Mouse (Mus musculus) stomach, embryonic 15.5 days (tissue): ENCODE measurements around the gene Epha6. TPM values are rescaled to one million over a fixed set of nuclear protein-coding genes. Genes with fewer than 3 reads are reported as not detected.

ENCODE experiments used
- ATAC-seq: fragments of 200-750 bp; cut with Nextera tagmentation; 2 replicates; pipeline ENCODE4 v1.8.0; 2017; ENCODE audit warnings: low read depth, moderate number of reproducible peaks, moderate TSS enrichment; ENCODE audit not compliant: insufficient read depth, low FRiP score
- H3K27ac ChIP-seq: fragments of 300-500 bp; sonication (generic); 2 replicates; pipeline ENCODE4 v1.5.1; 2015; ENCODE audit warnings: mild to moderate bottlenecking, inconsistent platforms
- H3K27me3 ChIP-seq: fragments of 300-500 bp; sonication (generic); replicated peaks from 2 replicates; pipeline ENCODE4 v1.6.1; 2015; ENCODE audit warnings: inconsistent platforms
- H3K36me3 ChIP-seq: fragments of 300-500 bp; sonication (generic); 2 replicates; pipeline ENCODE4 v1.6.1; 2015; ENCODE audit warnings: inconsistent platforms
- H3K4me1 ChIP-seq: fragments of 300-500 bp; sonication (generic); 2 replicates; pipeline ENCODE4 v1.6.1; 2015; ENCODE audit warnings: inconsistent platforms
- H3K4me2 ChIP-seq: fragments of 300-500 bp; sonication (generic); 2 replicates; pipeline ENCODE4 v1.6.1; 2015; ENCODE audit warnings: mild to moderate bottlenecking, inconsistent platforms
- H3K4me3 ChIP-seq: fragments of 300-500 bp; sonication (generic); replicated peaks from 2 replicates; pipeline ENCODE4 v1.5.1; 2015; ENCODE audit warnings: inconsistent platforms
- H3K9ac ChIP-seq: fragments of 300-500 bp; sonication (generic); 2 replicates; pipeline ENCODE4 v1.6.1; 2015; ENCODE audit warnings: inconsistent platforms
- H3K9me3 ChIP-seq: fragments of 300-500 bp; sonication (generic); 2 replicates; pipeline ENCODE4 v1.6.1; 2016; ENCODE audit warnings: inconsistent platforms
- WGBS: fragments of 180-500 bp; shearing (Covaris S2); methylation state at CpG from one replicate; pipeline ENCODE4 v1.1.7; 2015; 5-methylcytosine and 5-hydroxymethylcytosine counted together
- polyA plus RNA-seq: library from polyadenylated mRNA; unstranded; fragments of >200 nt; fragmentation: Nextera tagmentation; extraction: Ambion mirVana; gene quantifications from 2 replicates; pipeline ENCODE4 v1.2.1, GENCODE M21; 2015

Gene Epha6
- polyA plus RNA-seq, 1 experiment from 2014 or later: 0.32 TPM

DNA sequence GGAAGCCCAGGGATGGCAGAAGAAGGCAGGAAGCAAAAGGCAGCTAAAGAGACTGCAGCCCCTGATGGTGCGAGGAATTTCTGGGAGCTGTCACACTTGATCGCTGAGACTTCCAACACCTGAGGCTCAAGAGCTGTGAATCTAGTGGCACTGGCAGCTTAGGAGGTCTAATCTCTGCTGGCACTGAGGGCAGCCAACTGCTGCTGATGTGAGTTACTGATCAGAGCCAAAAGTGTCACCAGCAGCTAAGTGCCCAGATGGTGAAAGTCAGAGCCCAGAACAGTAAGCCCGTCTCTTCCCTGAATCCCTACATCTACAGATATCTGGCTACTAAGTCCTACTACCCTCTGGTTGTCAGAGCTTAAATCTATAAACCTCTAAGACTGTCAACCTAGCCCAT is 518.4 kb downstream of the Epha6 start:
- Histone ChIP-seq H3K9ac (no peak overlapping the region), H3K4me3 (no peak overlapping the region), H3K27me3 (no peaks in the 10 kb centered on the region), H3K9me3 (no peaks in the 10 kb centered on the region), H3K36me3 (no peaks in the 10 kb centered on the region), H3K27ac (no peak overlapping the region), H3K4me2 (no peak overlapping the region), H3K4me1 (no peaks in the 10 kb centered on the region)
- 88% methylated on average over 3 of the region's 3 CpGs for WGBS
- ATAC-seq: no peak

DNA sequence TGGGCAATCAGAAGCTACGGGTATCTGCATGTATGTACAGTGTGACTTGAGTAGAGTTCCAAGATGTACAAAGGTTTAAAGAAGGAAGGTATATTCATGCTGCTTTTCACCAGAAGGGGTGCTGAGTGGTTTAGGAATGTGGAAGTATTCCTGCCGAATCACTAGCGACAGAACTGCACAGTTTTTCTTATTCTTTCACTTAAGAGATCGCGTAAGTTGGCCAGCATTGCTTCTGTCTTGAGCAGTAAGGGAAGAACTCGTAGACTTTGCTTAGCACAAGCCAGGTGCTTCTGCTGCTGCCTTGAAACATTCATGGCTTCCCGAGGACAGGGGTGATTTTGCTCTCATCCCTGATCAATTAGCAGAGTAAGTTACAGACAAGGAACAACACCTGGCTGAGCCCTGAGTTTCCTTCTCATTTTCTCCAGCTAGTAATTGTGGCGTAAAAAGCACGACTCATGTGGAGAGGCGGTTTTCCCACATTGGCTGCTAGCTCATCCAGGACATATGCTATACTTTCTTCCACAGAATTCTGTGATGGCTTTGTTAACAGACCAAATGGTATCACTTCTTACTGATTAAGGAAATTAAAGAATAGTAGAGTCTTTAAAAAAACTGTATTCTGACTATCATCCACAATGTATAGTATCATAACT is 534.7 kb downstream of the Epha6 start:
- Histone ChIP-seq H3K36me3 (no peaks in the 10 kb centered on the region), H3K9ac (no peak overlapping the region), H3K9me3 (no peaks in the 10 kb centered on the region), H3K27me3 (no peaks in the 10 kb centered on the region), H3K4me3 (no peak overlapping the region), H3K4me2 (no peak overlapping the region), H3K27ac (no peak overlapping the region), H3K4me1 (no peaks in the 10 kb centered on the region)
- ATAC-seq: no peak
- 81% methylated on average over 10 of the region's 10 CpGs for WGBS

DNA sequence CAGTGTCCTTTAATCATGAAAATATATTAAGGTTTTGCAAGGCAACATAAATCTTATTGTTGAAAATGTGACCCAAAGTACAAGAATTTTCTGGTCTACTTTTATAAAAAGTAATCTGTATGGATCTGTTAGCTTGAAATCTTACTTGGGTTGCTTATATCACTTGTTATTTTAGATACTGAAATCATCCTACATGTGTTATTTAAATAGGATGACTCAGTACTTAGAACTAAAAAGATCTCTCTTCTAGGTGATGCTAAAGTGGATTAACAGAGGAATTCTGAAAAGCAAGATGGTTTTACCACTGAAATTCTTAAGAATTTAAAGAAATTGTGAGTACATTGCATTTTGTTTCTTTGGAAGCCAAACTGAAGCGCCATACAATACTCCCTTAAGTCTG is 561.5 kb downstream of the Epha6 start:
- H3K27ac ChIP-seq: no peak overlapping the region
- H3K4me3 ChIP-seq: no peak overlapping the region

DNA sequence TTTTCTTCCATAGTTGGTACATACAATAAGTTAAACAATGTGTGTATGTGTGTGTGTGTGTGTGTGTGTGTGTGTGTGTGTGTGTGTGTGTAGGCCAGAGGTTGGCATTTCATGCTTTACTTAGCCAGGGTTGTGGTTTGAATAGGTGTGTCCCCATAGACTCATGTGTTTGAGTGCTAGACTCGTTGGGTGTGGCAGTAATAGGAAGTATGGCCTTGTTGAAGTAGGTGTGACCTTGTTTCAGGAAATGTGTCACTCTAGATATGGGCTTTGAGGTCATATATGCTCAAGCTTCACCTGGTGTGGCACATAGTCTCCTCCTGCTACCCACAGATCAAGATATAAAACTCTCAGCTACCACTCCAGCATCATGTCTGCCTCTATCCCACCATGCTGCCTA is 577.0 kb downstream of the Epha6 start:
- H3K27ac ChIP-seq: no peak overlapping the region
- H3K4me3 ChIP-seq: no peak overlapping the region
- no peaks in the 10 kb centered on the region for H3K27me3 ChIP-seq
- ATAC-seq: 0 out of 2 replicates have a peak, but pooled peaks have one; percentile 14
- H3K4me1 ChIP-seq: no peaks in the 10 kb centered on the region
- 54% methylated on average over 1 of the region's 1 CpGs for WGBS
- no peak overlapping the region for H3K9ac ChIP-seq
- no peaks in the 10 kb centered on the region for H3K9me3 ChIP-seq
- no peaks in the 10 kb centered on the region for H3K36me3 ChIP-seq
- H3K4me2 ChIP-seq: no peak overlapping the region

More for the DNA sequence above, 561.5 kb downstream of the Epha6 start:
- 65% methylated on average over 1 of the region's 1 CpGs for WGBS
- no peak overlapping the region for H3K9ac ChIP-seq
- H3K27me3 ChIP-seq: no peaks in the 10 kb centered on the region
- ATAC-seq: no peak
- H3K4me2 ChIP-seq: no peak overlapping the region
- no peaks in the 10 kb centered on the region for H3K9me3 ChIP-seq
- no peaks in the 10 kb centered on the region for H3K4me1 ChIP-seq
- no peaks in the 10 kb centered on the region for H3K36me3 ChIP-seq

DNA sequence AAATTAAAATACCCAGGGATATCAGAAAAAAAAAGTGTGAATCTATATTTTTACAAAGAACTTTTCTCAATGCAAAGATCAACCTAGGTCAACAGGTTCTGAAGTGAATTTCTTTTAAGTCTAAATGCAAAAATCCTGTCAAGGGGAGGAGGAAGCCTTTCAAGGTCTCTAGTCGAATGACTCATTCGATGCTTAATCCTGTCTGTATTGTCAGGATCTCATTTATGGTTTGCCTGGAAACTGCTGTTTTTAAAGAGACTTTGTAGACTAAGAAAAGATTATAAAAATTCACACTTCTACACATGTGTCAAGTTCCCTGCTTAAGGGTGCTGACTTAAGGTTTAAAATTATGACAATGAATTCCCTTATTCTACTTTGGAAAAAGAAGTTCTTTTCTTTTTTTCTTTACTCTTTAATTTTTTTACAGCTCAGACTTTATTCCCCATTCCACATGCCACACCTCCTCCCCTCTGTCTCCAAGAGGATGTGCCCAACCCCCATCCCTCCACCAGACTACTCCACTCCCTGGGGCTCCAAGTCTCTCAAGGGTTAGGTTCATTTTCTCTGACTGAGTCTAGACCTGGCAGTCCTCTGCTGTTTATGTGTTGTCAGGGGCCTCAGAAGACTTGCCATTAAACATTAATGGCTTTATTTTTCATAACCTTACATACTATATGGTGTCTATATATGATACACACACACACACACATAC is 598.3 kb downstream of the Epha6 start:
- Histone ChIP-seq H3K27me3 (no peaks in the 10 kb centered on the region), H3K27ac (no peak overlapping the region)

DNA sequence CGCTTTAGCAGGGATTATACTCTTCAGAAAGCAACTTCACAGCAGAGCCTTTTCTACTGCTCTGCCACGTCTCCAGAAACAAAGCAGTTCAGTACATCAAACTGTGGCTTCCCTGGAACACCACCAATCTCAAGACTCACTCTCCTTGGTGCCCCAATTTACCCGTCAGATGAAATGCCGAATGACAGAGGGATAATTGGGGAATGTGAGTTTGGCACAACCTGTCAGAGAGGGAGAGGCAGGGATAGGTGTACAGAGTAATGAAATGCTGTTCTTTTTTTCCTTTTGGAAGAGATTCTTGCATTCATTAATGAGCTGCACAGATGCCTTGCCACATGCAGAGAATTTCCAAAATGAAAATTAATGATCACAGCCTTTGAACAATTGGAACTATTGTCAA is 635.5 kb downstream of the Epha6 start:
- H3K4me3 ChIP-seq: no peak overlapping the region
- no peak for ATAC-seq
- WGBS: 48% methylated on average over 4 of the region's 4 CpGs

More for the DNA sequence above, 598.3 kb downstream of the Epha6 start:
- Histone ChIP-seq H3K9me3 (no peaks in the 10 kb centered on the region), H3K4me2 (no peak overlapping the region), H3K4me1 (no peaks in the 10 kb centered on the region), H3K36me3 (no peaks in the 10 kb centered on the region), H3K9ac (no peak overlapping the region), H3K4me3 (no peak overlapping the region)
- no peak for ATAC-seq
- WGBS: 71% methylated on average over 2 of the region's 2 CpGs

DNA sequence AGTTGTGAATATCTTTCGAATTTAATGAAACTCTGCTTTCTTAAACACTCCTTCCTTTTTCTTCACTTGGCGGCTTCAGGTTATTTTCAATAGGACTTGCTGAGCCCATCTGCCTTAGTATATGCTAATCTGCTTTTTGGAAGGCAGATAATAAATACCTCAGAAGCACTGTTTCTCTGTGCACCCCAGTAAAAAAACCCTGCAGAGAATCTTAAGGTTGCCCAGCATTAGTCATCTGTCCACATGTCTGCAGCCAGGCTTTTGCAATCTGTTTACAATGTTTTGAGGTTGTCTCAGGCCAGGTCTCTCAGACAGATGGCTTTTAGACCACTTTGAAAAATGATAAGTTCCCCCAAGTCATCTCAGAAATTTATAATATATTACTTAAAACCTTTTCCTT is 649.6 kb downstream of the Epha6 start:
- WGBS: 76% methylated on average over 2 of the region's 2 CpGs
- H3K9me3 ChIP-seq: no peaks in the 10 kb centered on the region
- H3K27me3 ChIP-seq: no peaks in the 10 kb centered on the region
- no peaks in the 10 kb centered on the region for H3K36me3 ChIP-seq
- H3K9ac ChIP-seq: no peak overlapping the region
- no peak overlapping the region for H3K4me2 ChIP-seq
- no peak overlapping the region for H3K4me3 ChIP-seq
- ATAC-seq: no peak
- H3K27ac ChIP-seq: no peak overlapping the region
- no peaks in the 10 kb centered on the region for H3K4me1 ChIP-seq

More for the DNA sequence above, 635.5 kb downstream of the Epha6 start:
- Histone ChIP-seq H3K4me1 (no peaks in the 10 kb centered on the region), H3K9ac (no peak overlapping the region), H3K9me3 (no peaks in the 10 kb centered on the region), H3K27me3 (no peaks in the 10 kb centered on the region), H3K4me2 (no peak overlapping the region), H3K36me3 (no peaks in the 10 kb centered on the region), H3K27ac (no peak overlapping the region)

DNA sequence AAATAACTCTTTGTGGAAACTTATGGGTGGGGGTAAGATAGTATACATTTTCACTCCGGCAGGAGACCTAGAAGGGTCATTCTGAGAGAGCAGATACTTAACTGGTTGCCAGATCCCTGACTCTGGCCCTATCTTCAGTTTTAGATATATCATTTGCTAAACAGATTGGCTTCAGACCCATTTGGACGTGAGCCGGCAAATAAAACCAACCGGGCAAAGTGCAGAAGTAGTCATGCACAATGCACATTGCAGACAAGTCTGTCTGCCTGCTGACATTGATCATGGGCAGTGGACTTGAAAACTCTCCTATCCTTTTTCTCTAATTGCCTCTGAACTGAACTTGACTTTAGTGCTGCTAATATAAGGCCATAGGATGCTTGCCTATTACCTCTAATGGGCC is 681.6 kb downstream of the Epha6 start:
- Histone ChIP-seq H3K27me3 (no peaks in the 10 kb centered on the region), H3K9ac (no peak overlapping the region), H3K9me3 (no peaks in the 10 kb centered on the region), H3K4me2 (no peak overlapping the region), H3K4me3 (no peak overlapping the region), H3K27ac (no peak overlapping the region), H3K4me1 (no peaks in the 10 kb centered on the region), H3K36me3 (no peaks in the 10 kb centered on the region)
- ATAC-seq: no peak
- 74% methylated on average over 4 of the region's 4 CpGs for WGBS

DNA sequence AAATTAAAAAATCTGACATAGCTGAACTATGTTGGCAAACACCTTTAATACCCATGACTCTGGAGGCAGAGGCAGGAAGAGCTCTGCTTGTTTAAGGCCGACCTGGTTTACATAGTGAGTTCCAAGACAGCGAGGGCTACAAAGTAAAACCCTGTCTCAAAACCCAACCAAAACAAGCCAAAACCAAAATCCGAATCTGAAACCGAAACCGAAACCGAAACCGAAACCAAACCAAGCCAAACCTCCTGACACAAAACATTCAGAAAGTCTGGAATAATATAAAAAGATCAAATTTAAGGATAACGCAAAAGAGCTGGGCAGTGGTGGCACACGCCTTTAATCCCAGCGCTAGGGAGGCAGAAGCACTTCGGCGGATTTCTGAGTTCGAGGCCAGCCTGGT is 725.3 kb downstream of the Epha6 start:
- Histone ChIP-seq H3K4me3 (no peak overlapping the region), H3K4me1 (no peaks in the 10 kb centered on the region), H3K27ac (no peak overlapping the region), H3K9ac (no peak overlapping the region), H3K36me3 (no peaks in the 10 kb centered on the region), H3K4me2 (no peak overlapping the region), H3K9me3 (no peaks in the 10 kb centered on the region), H3K27me3 (no peaks in the 10 kb centered on the region)
- 93% methylated on average over 13 of the region's 13 CpGs for WGBS
- ATAC-seq: no peak

DNA sequence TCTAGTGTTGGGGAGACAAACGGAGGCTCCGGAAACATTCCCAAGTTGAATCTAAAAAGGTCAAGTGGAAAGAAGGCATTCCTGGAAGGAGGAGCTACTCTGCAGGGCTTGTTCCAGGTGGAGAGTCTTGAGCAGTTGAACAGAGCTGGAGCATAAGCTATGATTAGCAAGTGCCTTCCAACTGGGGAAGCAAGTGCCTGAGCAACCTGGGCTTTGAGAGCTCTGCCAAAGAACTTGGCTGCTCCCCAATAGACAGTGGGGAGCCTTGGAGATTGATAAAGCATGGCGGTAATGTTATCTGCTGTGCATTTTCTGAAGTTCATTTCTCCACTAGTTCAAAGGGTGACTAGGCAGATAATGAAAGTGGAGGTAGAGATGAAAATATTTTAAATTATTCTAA is 733.5 kb downstream of the Epha6 start:
- Histone ChIP-seq H3K4me3 (no peak overlapping the region), H3K27me3 (no peaks in the 10 kb centered on the region), H3K27ac (no peak overlapping the region), H3K9me3 (no peaks in the 10 kb centered on the region), H3K9ac (no peak overlapping the region), H3K36me3 (no peaks in the 10 kb centered on the region), H3K4me1 (no peaks in the 10 kb centered on the region), H3K4me2 (no peak overlapping the region)
- 91% methylated on average over 3 of the region's 3 CpGs for WGBS
- no peak for ATAC-seq

DNA sequence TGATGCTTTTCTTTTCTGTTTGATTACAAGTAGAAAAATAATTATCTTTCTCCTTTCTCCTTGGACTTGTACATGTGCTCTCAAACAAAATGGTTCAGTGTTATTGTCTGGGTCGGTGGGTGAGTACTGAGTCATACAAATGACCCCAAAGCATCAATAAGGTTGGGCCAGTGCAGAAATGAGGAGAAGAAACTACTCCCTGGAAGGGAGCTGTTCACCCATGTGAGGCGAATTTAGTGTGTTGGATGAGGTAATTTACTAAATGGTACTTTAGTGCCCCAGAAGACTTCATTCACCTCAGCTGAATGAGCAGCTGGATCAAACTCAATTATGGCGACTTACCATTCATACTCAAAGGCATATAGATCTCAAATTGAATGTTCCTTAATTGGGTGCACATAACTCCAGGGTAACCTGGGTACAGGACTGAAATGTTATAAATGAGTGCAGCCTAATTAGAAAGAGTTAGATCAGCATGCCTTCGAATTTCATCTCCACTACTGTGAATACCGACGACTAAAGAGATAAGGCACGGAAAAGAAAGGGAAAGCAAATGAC is 751.1 kb downstream of the Epha6 start:
- Histone ChIP-seq H3K4me2 (no peak overlapping the region), H3K27ac (no peak overlapping the region), H3K9ac (no peak overlapping the region), H3K4me1 (no peaks in the 10 kb centered on the region), H3K27me3 (no peaks in the 10 kb centered on the region), H3K9me3 (no peaks in the 10 kb centered on the region), H3K36me3 (no peaks in the 10 kb centered on the region), H3K4me3 (no peak overlapping the region)
- no peak for ATAC-seq
- 71% methylated on average over 7 of the region's 7 CpGs for WGBS

DNA sequence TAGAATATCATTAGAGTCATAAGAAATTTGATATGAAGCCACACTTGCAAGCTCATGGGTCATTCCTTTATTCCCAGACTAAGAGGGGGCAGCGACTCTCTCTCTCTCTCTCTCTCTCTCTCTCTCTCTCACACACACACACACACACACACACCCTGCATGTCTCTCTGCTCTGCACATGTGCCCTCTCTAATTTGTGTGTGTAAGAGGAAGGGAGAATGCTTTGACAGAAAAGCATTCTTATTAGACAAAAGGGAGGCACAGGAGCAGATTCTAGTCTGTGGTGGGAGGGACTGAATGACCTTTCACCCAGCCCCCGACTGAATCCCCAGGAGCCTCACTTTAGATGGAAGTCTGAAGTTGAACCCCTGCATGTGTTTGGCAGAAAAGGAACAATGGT is 752.6 kb downstream of the Epha6 start:
- Histone ChIP-seq H3K4me3 (no peak overlapping the region), H3K9me3 (no peaks in the 10 kb centered on the region), H3K36me3 (no peaks in the 10 kb centered on the region), H3K27ac (no peak overlapping the region), H3K9ac (no peak overlapping the region), H3K4me1 (no peaks in the 10 kb centered on the region), H3K4me2 (no peak overlapping the region), H3K27me3 (no peaks in the 10 kb centered on the region)
- ATAC-seq: no peak
- 53% methylated on average over 2 of the region's 2 CpGs for WGBS
